Mouse (Mus musculus) forebrain, embryonic 10.5 days (tissue): Measurements from ENCODE around the gene Cyp2w1. TPM values are rescaled to one million over a fixed set of nuclear protein-coding genes. Genes with fewer than 3 reads are reported as not detected.

Source experiments
- DNase-seq: peaks from one replicate; pipeline ENCODE4 v3.0.0-alpha.2; 2017; ENCODE audit warnings: low spot score; ENCODE audit errors: extremely low spot score
- H3K27ac ChIP-seq: fragments of 300-500 bp; sonication (generic); 2 replicates; pipeline ENCODE4 v1.5.1; 2016; ENCODE audit warnings: mild to moderate bottlenecking
- H3K27me3 ChIP-seq: fragments of 300-500 bp; sonication (generic); 2 replicates; pipeline ENCODE4 v1.6.1; 2016; ENCODE audit warnings: mild to moderate bottlenecking; ENCODE audit not compliant: poor library complexity, severe bottlenecking
- H3K36me3 ChIP-seq: fragments of 300-500 bp; sonication (generic); replicated peaks from 2 replicates; pipeline ENCODE4 v1.6.1; 2016; ENCODE audit warnings: mild to moderate bottlenecking, moderate library complexity
- H3K4me1 ChIP-seq: fragments of 300-500 bp; sonication (generic); 2 replicates; pipeline ENCODE4 v1.6.1; 2016
- H3K4me3 ChIP-seq: fragments of 300-500 bp; sonication (generic); 2 replicates; pipeline ENCODE4 v1.5.1; 2016; ENCODE audit warnings: mild to moderate bottlenecking, moderate library complexity
- H3K9me3 ChIP-seq: fragments of 300-500 bp; sonication (generic); 2 replicates; pipeline ENCODE4 v1.6.1; 2016; ENCODE audit warnings: mild to moderate bottlenecking, moderate library complexity
- WGBS: fragments of 180-500 bp; shearing (Covaris S2); methylation state at CpG from one replicate; pipeline ENCODE4 v1.1.7; 2016; 5-methylcytosine and 5-hydroxymethylcytosine counted together
- polyA plus RNA-seq: library from polyadenylated mRNA; unstranded; fragments of >200 nt; fragmentation: Nextera tagmentation; extraction: Ambion mirVana; gene quantifications from 2 replicates; pipeline ENCODE4 v1.2.1, GENCODE M21; 2016

Cyp2w1 gene
- not detected in 2 replicates for polyA plus RNA-seq

GRCm38 (mm10) chr5:139352317-139352716 is at the start of gene Cyp2w1:
Gene Cyp2w1 (plus strand): TSS chr5:139352617.
- no peak for DNase-seq
- Histone ChIP-seq H3K4me1 (peaks cover 29% of the 10 kb centered on the region), H3K36me3 (no peaks in the 10 kb centered on the region), H3K4me3 (no peak within 1 kb of the TSS), H3K9me3 (no peaks in the 10 kb centered on the region), H3K27me3 (peaks cover 22% of the 10 kb centered on the region), H3K27ac (0 out of 2 replicates have a peak within 1 kb of the TSS, but pooled peaks have one; percentile 20)
- 67% methylated on average over 6 of the region's 6 CpGs for WGBS

- Histone ChIP-seq H3K4me1 (peaks cover 3% of the 10 kb centered on the region; the same call in 1 of the 2 replicates), H3K4me3 (no peak overlapping the region), H3K36me3 (no peaks in the 10 kb centered on the region), H3K27ac (no peak overlapping the region), H3K9me3 (no peaks in the 10 kb centered on the region), H3K27me3 (no peaks in the 10 kb centered on the region)
- WGBS: 91% methylated on average over 9 of the region's 9 CpGs
- no peak for DNase-seq
Observed at GRCm38 (mm10) chr5:139303646-139304061, 48.8 kb upstream of the Cyp2w1 start.

GRCm38 (mm10) chr5:139309946-139310345 is 42.5 kb upstream of the Cyp2w1 start:
- no peak for DNase-seq
- H3K9me3 ChIP-seq: no peaks in the 10 kb centered on the region
- no peaks in the 10 kb centered on the region for H3K36me3 ChIP-seq
- no peak overlapping the region for H3K27ac ChIP-seq
- H3K4me3 ChIP-seq: no peak overlapping the region
- H3K4me1 ChIP-seq: no peaks in the 10 kb centered on the region
- no peaks in the 10 kb centered on the region for H3K27me3 ChIP-seq
- 83% methylated on average over 3 of the region's 3 CpGs for WGBS

GRCm38 (mm10) chr5:139310477-139310876 is 41.9 kb upstream of the Cyp2w1 start:
- Histone ChIP-seq H3K27me3 (no peaks in the 10 kb centered on the region), H3K4me3 (no peak overlapping the region), H3K36me3 (no peaks in the 10 kb centered on the region), H3K4me1 (no peaks in the 10 kb centered on the region), H3K9me3 (no peaks in the 10 kb centered on the region), H3K27ac (no peak overlapping the region)
- DNase-seq: no peak
- WGBS: 89% methylated on average over 4 of the region's 4 CpGs

- H3K4me1 ChIP-seq: no peaks in the 10 kb centered on the region
- DNase-seq: no peak
- 91% methylated on average over 9 of the region's 9 CpGs for WGBS
- no peaks in the 10 kb centered on the region for H3K27me3 ChIP-seq
- H3K36me3 ChIP-seq: no peaks in the 10 kb centered on the region
- H3K9me3 ChIP-seq: no peaks in the 10 kb centered on the region
- H3K4me3 ChIP-seq: no peak overlapping the region
- no peak overlapping the region for H3K27ac ChIP-seq
Observed at GRCm38 (mm10) chr5:139311822-139312221, 40.6 kb upstream of the Cyp2w1 start.

GRCm38 (mm10) chr5:139313536-139313935 is 38.9 kb upstream of the Cyp2w1 start:
- Histone ChIP-seq H3K36me3 (no peaks in the 10 kb centered on the region), H3K9me3 (no peaks in the 10 kb centered on the region), H3K4me1 (no peaks in the 10 kb centered on the region), H3K4me3 (no peak overlapping the region), H3K27me3 (no peaks in the 10 kb centered on the region), H3K27ac (no peak overlapping the region)
- 89% methylated on average over 9 of the region's 9 CpGs for WGBS
- no peak for DNase-seq

GRCm38 (mm10) chr5:139314941-139315642 is 37.3 kb upstream of the Cyp2w1 start:
- Histone ChIP-seq H3K27me3 (no peaks in the 10 kb centered on the region), H3K27ac (no peak overlapping the region), H3K4me3 (no peak overlapping the region), H3K36me3 (no peaks in the 10 kb centered on the region), H3K4me1 (no peaks in the 10 kb centered on the region), H3K9me3 (no peaks in the 10 kb centered on the region)
- DNase-seq: no peak
- WGBS: 85% methylated on average over 12 of the region's 12 CpGs

GRCm38 (mm10) chr5:139316982-139317675 is 35.3 kb upstream of the Cyp2w1 start:
- Histone ChIP-seq H3K27ac (no peak overlapping the region), H3K27me3 (peaks cover 4% of the 10 kb centered on the region; the same call in 1 of the 2 replicates), H3K4me1 (no peaks in the 10 kb centered on the region), H3K36me3 (no peaks in the 10 kb centered on the region), H3K4me3 (no peak overlapping the region), H3K9me3 (no peaks in the 10 kb centered on the region)
- no peak for DNase-seq
- WGBS: 87% methylated on average over 6 of the region's 6 CpGs

- DNase-seq: no peak
- H3K9me3 ChIP-seq: no peaks in the 10 kb centered on the region
- no peak overlapping the region for H3K27ac ChIP-seq
- peaks cover 3% of the 10 kb centered on the region; the same call in 1 of the 2 replicates for H3K4me1 ChIP-seq
- H3K4me3 ChIP-seq: no peak overlapping the region
- peaks cover 12% of the 10 kb centered on the region for H3K27me3 ChIP-seq
- 71% methylated on average over 21 of the region's 21 CpGs for WGBS
- no peaks in the 10 kb centered on the region for H3K36me3 ChIP-seq
Observed at GRCm38 (mm10) chr5:139317751-139318504, 34.5 kb upstream of the Cyp2w1 start.

- WGBS: 84% methylated on average over 7 of the region's 7 CpGs
- H3K27ac ChIP-seq: no peak overlapping the region
Observed at GRCm38 (mm10) chr5:139320424-139320823, 32.0 kb upstream of the Cyp2w1 start.

GRCm38 (mm10) chr5:139321331-139321730 is 31.1 kb upstream of the Cyp2w1 start:
- WGBS: 88% methylated on average over 6 of the region's 6 CpGs
- H3K27me3 ChIP-seq: peaks cover 46% of the 10 kb centered on the region
- H3K4me1 ChIP-seq: peaks cover 27% of the 10 kb centered on the region
- DNase-seq: no peak
- no peaks in the 10 kb centered on the region for H3K36me3 ChIP-seq
- H3K4me3 ChIP-seq: no peak overlapping the region
- H3K27ac ChIP-seq: no peak overlapping the region
- H3K9me3 ChIP-seq: no peaks in the 10 kb centered on the region

More at GRCm38 (mm10) chr5:139320424-139320823, 32.0 kb upstream of the Cyp2w1 start:
- H3K27me3 ChIP-seq: peaks cover 36% of the 10 kb centered on the region
- no peak for DNase-seq
- H3K4me1 ChIP-seq: peaks cover 21% of the 10 kb centered on the region
- H3K4me3 ChIP-seq: no peak overlapping the region
- no peaks in the 10 kb centered on the region for H3K9me3 ChIP-seq
- no peaks in the 10 kb centered on the region for H3K36me3 ChIP-seq

GRCm38 (mm10) chr5:139323260-139323924 is 29.0 kb upstream of the Cyp2w1 start:
- WGBS: 86% methylated on average over 9 of the region's 9 CpGs
- Histone ChIP-seq H3K27me3 (peaks cover 59% of the 10 kb centered on the region), H3K4me3 (no peak overlapping the region), H3K9me3 (no peaks in the 10 kb centered on the region), H3K4me1 (peaks cover 27% of the 10 kb centered on the region), H3K27ac (no peak overlapping the region), H3K36me3 (no peaks in the 10 kb centered on the region)
- DNase-seq: no peak
